Mouse (Mus musculus) ovary, adult 2 months (tissue): ENCODE measurements around the gene Tspear. TPM values are rescaled to one million over a fixed set of nuclear protein-coding genes. Genes with fewer than 3 reads are reported as not detected.

ENCODE experiments used
- polyA plus RNA-seq: library from polyadenylated mRNA; depleted of rRNA; stranded (reverse); fragments of >200 nt; gene quantifications from 2 replicates; pipeline ENCODE4 v1.2.3, GENCODE M21; 2012; rRNA removed

The Tspear gene
- 1.2 and 1.3 TPM in 2 replicates for polyA plus RNA-seq

GRCm38 (mm10) chr10:77685895-77686664 is at the start of gene Tspear:
TSS of gene Tspear (plus strand) at chr10:77686569.

GRCm38 (mm10) chr10:77690356-77690807 is 4.0 kb downstream of the Tspear start, which contains the start of gene Gm19402:
TSS of gene Gm19402 (minus strand) at chr10:77690757.

GRCm38 (mm10) chr10:77697133-77697532 is 10.8 kb downstream of the Tspear start, which contains the start of gene Gm9508:
TSS of gene Gm9508 (minus strand) at chr10:77697233.

GRCm38 (mm10) chr10:77706326-77706725 is 20.0 kb downstream of the Tspear start, which contains the start of gene Gm10272:
TSS of gene Gm10272 (plus strand) at chr10:77706626.

GRCm38 (mm10) chr10:77711157-77711556 is 24.8 kb downstream of the Tspear start, which contains the start of gene Gm10024:
TSS of gene Gm10024 (plus strand) at chr10:77711457.

GRCm38 (mm10) chr10:77715507-77715906 is 29.1 kb downstream of the Tspear start, which contains the start of gene Gm10142:
TSS of gene Gm10142 (plus strand) at chr10:77715807.

GRCm38 (mm10) chr10:77720299-77720698 is 33.9 kb downstream of the Tspear start, which contains the start of gene Krtap12-1:
TSS of gene Krtap12-1 (plus strand) at chr10:77720599.

GRCm38 (mm10) chr10:77726186-77726585 is 39.8 kb downstream of the Tspear start, which contains the start of gene Gm10100:
TSS of gene Gm10100 (plus strand) at chr10:77726486.

GRCm38 (mm10) chr10:77741924-77742688 is 55.7 kb downstream of the Tspear start, which contains the start of gene Gm18596:
TSS of gene Gm18596 (minus strand) at chr10:77742638.

GRCm38 (mm10) chr10:77751254-77751653 is 64.9 kb downstream of the Tspear start, which contains the start of gene Gm9736:
TSS of gene Gm9736 (minus strand) at chr10:77751354.

GRCm38 (mm10) chr10:77759582-77759981 is 73.2 kb downstream of the Tspear start, which contains the start of gene Gm3233:
TSS of gene Gm3233 (minus strand) at chr10:77759682.

GRCm38 (mm10) chr10:77771225-77771624 is 84.9 kb downstream of the Tspear start, which contains the start of gene Gm3238:
TSS of gene Gm3238 (minus strand) at chr10:77771325.

GRCm38 (mm10) chr10:77776844-77777243 is 90.5 kb downstream of the Tspear start, which contains the start of gene Gm7138:
TSS of gene Gm7138 (minus strand) at chr10:77776944.

GRCm38 (mm10) chr10:77782442-77782841 is 96.1 kb downstream of the Tspear start, which contains the start of gene Gm3250:
TSS of gene Gm3250 (minus strand) at chr10:77782542.

GRCm38 (mm10) chr10:77787876-77788275 is 101.5 kb downstream of the Tspear start, which contains the start of gene Gm7137:
TSS of gene Gm7137 (minus strand) at chr10:77788200.

GRCm38 (mm10) chr10:77794976-77795375 is 108.6 kb downstream of the Tspear start, which contains the start of gene Gm9639:
TSS of gene Gm9639 (minus strand) at chr10:77795076.

GRCm38 (mm10) chr10:77798921-77799508 is 112.6 kb downstream of the Tspear start, which contains the start of gene Gm19668:
TSS of gene Gm19668 (minus strand) at chr10:77799133.

GRCm38 (mm10) chr10:77811743-77812142 is 125.4 kb downstream of the Tspear start, which contains the start of gene Gm9507:
TSS of gene Gm9507 (minus strand) at chr10:77811843.

GRCm38 (mm10) chr10:77814382-77814781 is 128.0 kb downstream of the Tspear start, which contains the start of gene Gm2696:
TSS of gene Gm2696 (plus strand) at chr10:77814682.

GRCm38 (mm10) chr10:77826951-77827350 is 140.6 kb downstream of the Tspear start, which contains the start of gene Krtap10-4:
TSS of gene Krtap10-4 (minus strand) at chr10:77827095.

GRCm38 (mm10) chr10:77835647-77836046 is 149.3 kb downstream of the Tspear start, which contains the start of gene Krtap10-10:
TSS of gene Krtap10-10 (plus strand) at chr10:77835947.

GRCm38 (mm10) chr10:77846503-77846902 is 160.1 kb downstream of the Tspear start, which contains the start of gene Gm36176:
TSS of gene Gm36176 (plus strand) at chr10:77846803.

